Mouse (Mus musculus) ES-Bruce4 (cell line): ENCODE data around the gene Caps2.
"Not testable (repeated sequence)": the region's sequence is repeated elsewhere in the genome, so short reads cannot be mapped to it uniquely, and the experiment has no call there.

Experiments used
- CTCF ChIP-seq: IDR thresholded peaks from one replicate; pipeline ENCODE4 v1.8.1; 2011; ENCODE audit warnings: low read depth, low read length
- EP300 ChIP-seq: IDR thresholded peaks from 2 replicates; pipeline ENCODE4 v1.6.1; 2011; ENCODE audit warnings: low read depth, low read length; ENCODE audit not compliant: insufficient read depth
- POLR2A ChIP-seq: IDR thresholded peaks from one replicate; pipeline ENCODE4 v1.8.1; 2011; ENCODE audit warnings: low read length; ENCODE audit not compliant: insufficient read depth

DNA sequence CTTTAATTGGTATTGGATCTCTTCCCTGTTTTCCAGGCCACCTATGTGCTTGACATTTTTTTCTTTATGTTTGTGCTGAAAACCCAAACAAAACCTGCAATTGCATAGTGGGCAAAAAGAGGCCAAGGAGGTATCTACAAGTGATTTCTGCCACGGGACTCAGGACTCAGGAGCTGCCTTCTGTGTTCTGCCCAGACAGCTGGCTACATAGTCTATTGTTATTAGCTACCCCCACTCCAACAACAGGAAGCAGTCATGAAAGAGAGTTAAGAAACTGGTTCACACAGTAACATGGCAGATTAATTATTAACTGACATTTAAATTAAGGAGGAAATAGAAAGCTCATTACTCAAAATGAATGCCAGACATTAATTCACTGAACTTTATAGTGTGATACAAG lies 69.3 kb downstream of the Caps2 start:
- not testable (repeated sequence) for TF ChIP-seq CTCF, POLR2A, EP300
